In the genomic region with DNA sequence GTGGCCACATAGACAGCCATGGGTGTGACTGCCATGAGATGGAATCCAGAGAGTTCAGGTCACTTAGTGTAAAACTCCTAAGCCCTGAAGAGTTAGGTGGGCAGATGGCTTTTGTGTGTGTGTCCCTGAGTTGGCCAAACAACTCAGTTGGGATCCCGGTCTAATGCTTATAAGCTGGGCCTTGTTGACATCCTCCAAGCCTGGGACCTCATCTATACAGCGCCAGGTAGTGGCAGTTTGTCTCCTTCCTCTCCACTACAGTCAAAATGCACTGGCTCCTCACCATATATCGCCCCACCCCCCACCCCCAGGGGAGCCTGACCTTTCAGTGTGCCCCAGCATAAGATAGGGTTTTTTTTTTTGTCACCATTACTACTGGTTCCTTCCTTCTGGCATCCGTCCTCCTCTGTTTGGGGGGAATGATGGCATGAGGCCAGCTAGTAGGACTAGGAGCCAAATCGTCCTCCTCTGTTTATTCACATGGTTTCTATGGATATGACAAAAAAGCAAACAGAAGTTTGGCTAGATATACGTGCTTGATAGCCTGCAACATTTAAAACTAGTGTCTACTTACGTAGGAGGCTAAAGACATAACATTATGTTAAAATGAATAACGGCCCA, we compare ENCODE assay signal across 10 mouse cellular contexts. TPM values are rescaled to one million over a fixed set of nuclear protein-coding genes. Genes with fewer than 3 reads are reported as not detected.
A peak's percentile ranks its signal among the peaks of the same experiment; 100 is the strongest.
DNase-seq lines count a peak whose midpoint lies in the region; ATAC-seq and TF ChIP-seq lines count a peak whose summit lies in the region.
"Had no signal": no experiment of that assay in that cellular context is flagged by ENCODE, and none has a peak within 500 bp of the region (broad histone marks: within the 10 kb centered on the region; RNA-seq: fewer than 3 reads in every experiment).

No protein-coding gene starts in this region.

- H3K4me1 ChIP-seq in midbrain, postnatal 0 days (ENCODE audit: insufficient read depth, low read length), result 0 out of 2 replicates have a peak, but pooled peaks cover 6% of the 10 kb centered on the region
- H3K4me1 ChIP-seq in midbrain, embryonic 15.5 days, result peaks cover 15% of the 10 kb centered on the region
- peaks cover 61% of the 10 kb centered on the region for H3K4me1 ChIP-seq in stomach, embryonic 16.5 days (ENCODE audit: control insufficient read depth, insufficient read depth, low read length)
- H3K4me1 ChIP-seq in forebrain, embryonic 13.5 days, result peaks cover 32% of the 10 kb centered on the region

- TF ChIP-seq CTCF in midbrain, postnatal 0 days (IDR thresholded peaks at IDR 0.05), result no peak

- no peak overlapping the region for H3K4me2 ChIP-seq in midbrain, postnatal 0 days (ENCODE audit: low read depth, low read length, poor library complexity, severe bottlenecking)
- H3K4me2 ChIP-seq in midbrain, embryonic 15.5 days, result no peak overlapping the region
- H3K4me2 ChIP-seq in stomach, embryonic 16.5 days (ENCODE audit: low read depth, low read length), result no peak overlapping the region
- no peak overlapping the region for H3K4me2 ChIP-seq in forebrain, embryonic 13.5 days
- H3K4me2 ChIP-seq: forebrain, embryonic 12.5 days; limb, embryonic 12.5 days had no signal

- H3K36me3 ChIP-seq in midbrain, postnatal 0 days (ENCODE audit: insufficient read depth, low read length), result no peaks in the 10 kb centered on the region
- H3K36me3 ChIP-seq in midbrain, embryonic 15.5 days (replicated peaks), result no peaks in the 10 kb centered on the region
- H3K36me3 ChIP-seq in stomach, embryonic 16.5 days (ENCODE audit: control insufficient read depth, insufficient read depth, low read length), result no peaks in the 10 kb centered on the region
- H3K36me3 ChIP-seq in forebrain, embryonic 13.5 days (ENCODE audit: poor library complexity, severe bottlenecking), result no peaks in the 10 kb centered on the region
- H3K36me3 ChIP-seq: forebrain, embryonic 12.5 days; limb, embryonic 12.5 days had no signal

- intact Hi-C loops in left cerebral cortex, postnatal 25 days (cut with DNase I), result no loop called here

- H3K4me3 ChIP-seq in midbrain, postnatal 0 days (ENCODE audit: low read depth, low read length), result no peak overlapping the region
- H3K4me3 ChIP-seq in midbrain, embryonic 15.5 days, result no peak overlapping the region
- H3K4me3 ChIP-seq in stomach, embryonic 16.5 days (replicated peaks; ENCODE audit: low read length), result no peak overlapping the region
- H3K4me3 ChIP-seq in forebrain, embryonic 13.5 days, result no peak overlapping the region
- H3K4me3 ChIP-seq: forebrain, embryonic 12.5 days; limb, embryonic 12.5 days had no signal

- ATAC-seq in midbrain, postnatal 0 days (ENCODE audit: low FRiP score), result no peak
- no peak for ATAC-seq in midbrain, embryonic 15.5 days (replicated peaks)
- ATAC-seq in stomach, embryonic 16.5 days (ENCODE audit: insufficient read depth, low FRiP score), result peak; percentile 29; the same call in 1 of the 2 replicates
- ATAC-seq in forebrain, embryonic 13.5 days, result no peak

- H3K9ac ChIP-seq in midbrain, postnatal 0 days (replicated peaks; ENCODE audit: low read length, poor library complexity, severe bottlenecking), result no peak overlapping the region
- H3K9ac ChIP-seq in midbrain, embryonic 15.5 days, result no peak overlapping the region
- H3K9ac ChIP-seq in stomach, embryonic 16.5 days (ENCODE audit: low read length), result no peak overlapping the region
- no peak overlapping the region for H3K9ac ChIP-seq in forebrain, embryonic 13.5 days
- H3K9ac ChIP-seq: forebrain, embryonic 12.5 days; limb, embryonic 12.5 days had no signal

- WGBS in midbrain, postnatal 0 days, result 62% methylated on average over 8 of the region's 8 CpGs
- 68% methylated on average over 8 of the region's 8 CpGs for WGBS in midbrain, embryonic 15.5 days
- 32% methylated on average over 8 of the region's 8 CpGs for WGBS in stomach, embryonic 16.5 days
- 71% methylated on average over 8 of the region's 8 CpGs for WGBS in forebrain, embryonic 13.5 days

- no peaks in the 10 kb centered on the region for H3K27me3 ChIP-seq in midbrain, postnatal 0 days (ENCODE audit: insufficient read depth, low read length)
- H3K27me3 ChIP-seq in midbrain, embryonic 15.5 days (replicated peaks), result no peaks in the 10 kb centered on the region
- H3K27me3 ChIP-seq in stomach, embryonic 16.5 days (ENCODE audit: control insufficient read depth, insufficient read depth, low read length), result no peaks in the 10 kb centered on the region
- H3K27me3 ChIP-seq in forebrain, embryonic 13.5 days, result no peaks in the 10 kb centered on the region
- H3K27me3 ChIP-seq: forebrain, embryonic 12.5 days; limb, embryonic 12.5 days had no signal

- H3K27ac ChIP-seq in midbrain, postnatal 0 days (ENCODE audit: low read depth, low read length), result no peak overlapping the region
- no peak overlapping the region for H3K27ac ChIP-seq in midbrain, embryonic 15.5 days
- H3K27ac ChIP-seq in stomach, embryonic 16.5 days (ENCODE audit: low read length), result peak overlapping the region; percentile 91
- H3K27ac ChIP-seq in forebrain, embryonic 13.5 days, result no peak overlapping the region
- H3K27ac ChIP-seq: forebrain, embryonic 12.5 days had no signal

- no peaks in the 10 kb centered on the region for H3K9me3 ChIP-seq in midbrain, postnatal 0 days (ENCODE audit: low read length)
- no peaks in the 10 kb centered on the region for H3K9me3 ChIP-seq in midbrain, embryonic 15.5 days
- no peaks in the 10 kb centered on the region for H3K9me3 ChIP-seq in stomach, embryonic 16.5 days (replicated peaks; ENCODE audit: control insufficient read depth, low read length)
- H3K9me3 ChIP-seq in forebrain, embryonic 13.5 days (replicated peaks), result no peaks in the 10 kb centered on the region
- H3K9me3 ChIP-seq: forebrain, embryonic 12.5 days; limb, embryonic 12.5 days had no signal

- DNase-seq in heart, adult 11 months, result peak; percentile 92
- no peak for DNase-seq in heart, adult 8-10 months (ENCODE audit: low spot score)
- DNase-seq in midbrain, postnatal 0 days (ENCODE audit: low spot score), result peak; percentile 42
- DNase-seq in left cerebral cortex, postnatal 25 days (ENCODE audit: low spot score in 2 of 2), result peak; percentile 33 to 49
- DNase-seq in urinary bladder, postnatal 4 days (ENCODE audit: low spot score in 2 of 2), result no peak

RNA-seq across cellular contexts. Expression of a gene that starts 18.0 kb away (rescaled TPM):
- 10 to 100 TPM in 1 of 4 experiments, not detected in 3; 44.8 TPM for total RNA-seq in heart, adult 8-10 months (2022)
- not detected in 2 replicates for total RNA-seq in midbrain, postnatal 0 days (2014; rRNA removed)
- not detected in 2 replicates for polyA plus RNA-seq in midbrain, postnatal 0 days (2015; fragmentation: Nextera tagmentation; extraction: Ambion mirVana)
- not detected in 2 replicates for polyA plus RNA-seq in midbrain, embryonic 15.5 days (2015; fragmentation: Nextera tagmentation; extraction: Ambion mirVana)
- total RNA-seq in left cerebral cortex, postnatal 25 days (2021), result not detected
- 0.75 and 1.3 TPM in 2 replicates for polyA plus RNA-seq in stomach, embryonic 16.5 days (2015; fragmentation: Nextera tagmentation; extraction: Ambion mirVana)
- polyA plus RNA-seq in forebrain, embryonic 13.5 days (2015; fragmentation: Nextera tagmentation; extraction: Ambion mirVana), result not detected in 2 replicates
- polyA plus RNA-seq: forebrain, embryonic 12.5 days; limb, embryonic 12.5 days had no signal

Comparison
In these comparisons a context has a peak if more than half of its experiments do, and no peak if none do; other contexts are left out.
1. DNase-seq: peak in heart, adult 11 months (single experiment), midbrain, postnatal 0 days (single experiment) and left cerebral cortex, postnatal 25 days (2 of 2); none in heart, adult 8-10 months (single experiment) and urinary bladder, postnatal 4 days (0 of 2).